Mouse (Mus musculus) stomach, embryonic 16.5 days (tissue): ENCODE measurements at regions not wholly inside any gene's neighbourhood (a gene's known extent, or its start where the extent isn't known, plus 50 kb on each side); places are given as distances from the start of the nearest gene placed in this dataset.

Experiments
- ATAC-seq: fragments of 200-750 bp; cut with Nextera tagmentation; 2 replicates; pipeline ENCODE4 v1.8.0; 2017; ENCODE audit warnings: moderate number of reproducible peaks, moderate TSS enrichment; ENCODE audit not compliant: insufficient read depth, low FRiP score
- H3K27ac ChIP-seq: fragments of 300-500 bp; sonication (generic); 2 replicates; pipeline ENCODE4 v1.5.1; 2014; ENCODE audit warnings: low read length
- H3K27me3 ChIP-seq: fragments of 300-500 bp; sonication (generic); 2 replicates; pipeline ENCODE4 v1.6.1; 2014; ENCODE audit warnings: low read length, control low read depth, mixed read lengths; ENCODE audit not compliant: control insufficient read depth, insufficient read depth
- H3K36me3 ChIP-seq: fragments of 300-500 bp; sonication (generic); 2 replicates; pipeline ENCODE4 v1.6.1; 2014; ENCODE audit warnings: low read length; ENCODE audit not compliant: control insufficient read depth, insufficient read depth
- H3K4me1 ChIP-seq: fragments of 300-500 bp; sonication (generic); 2 replicates; pipeline ENCODE4 v1.6.1; 2014; ENCODE audit warnings: low read length, control low read depth, mixed read lengths; ENCODE audit not compliant: control insufficient read depth, insufficient read depth
- H3K4me2 ChIP-seq: fragments of 300-500 bp; sonication (generic); 2 replicates; pipeline ENCODE4 v1.6.1; 2014; ENCODE audit warnings: low read depth, low read length, mixed read lengths
- H3K4me3 ChIP-seq: fragments of 300-500 bp; sonication (generic); replicated peaks from 2 replicates; pipeline ENCODE4 v1.5.1; 2014; ENCODE audit warnings: mild to moderate bottlenecking, low read length
- H3K9ac ChIP-seq: fragments of 300-500 bp; sonication (generic); 2 replicates; pipeline ENCODE4 v1.6.1; 2014; ENCODE audit warnings: low read length
- H3K9me3 ChIP-seq: fragments of 300-500 bp; sonication (generic); replicated peaks from 2 replicates; pipeline ENCODE4 v1.6.1; 2016; ENCODE audit warnings: low read length, control low read depth; ENCODE audit not compliant: control insufficient read depth
- WGBS: fragments of 180-500 bp; shearing (Covaris S2); extraction: QIAGEN DNeasy Blood & Tissue Kit; methylation state at CpG from one replicate; pipeline ENCODE4 v1.1.7; 2014; 5-methylcytosine and 5-hydroxymethylcytosine counted together

DNA sequence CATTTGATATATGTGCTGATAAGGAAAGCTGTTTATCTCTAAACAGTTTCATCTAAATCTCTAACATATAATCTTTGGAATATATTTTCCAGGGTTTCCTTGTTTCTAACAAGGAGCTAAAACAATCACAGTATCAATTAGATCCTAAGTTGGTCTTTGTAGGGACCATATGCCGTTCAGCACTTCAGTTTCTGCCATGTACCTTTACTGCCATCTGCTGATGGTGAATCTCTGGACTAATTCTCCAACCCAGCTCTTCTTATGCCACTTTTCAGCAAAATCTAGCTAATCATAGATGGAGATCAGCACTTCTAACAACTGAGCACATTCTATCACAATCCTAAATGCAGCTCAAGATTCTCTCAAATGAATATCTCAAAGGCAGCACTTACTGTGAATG lies 370.5 kb downstream of the Phf3 start:
- H3K4me3 ChIP-seq = no peak overlapping the region
- no peak overlapping the region for H3K27ac ChIP-seq
- no peaks in the 10 kb centered on the region for H3K9me3 ChIP-seq
- H3K9ac ChIP-seq = no peak overlapping the region
- H3K27me3 ChIP-seq = no peaks in the 10 kb centered on the region
- no peaks in the 10 kb centered on the region for H3K36me3 ChIP-seq
- H3K4me2 ChIP-seq = no peak overlapping the region
- no peaks in the 10 kb centered on the region for H3K4me1 ChIP-seq
- whole genome bisulfite sequencing = 22% methylated on average over 1 of the region's 1 CpGs
- ATAC-seq = no peak

DNA sequence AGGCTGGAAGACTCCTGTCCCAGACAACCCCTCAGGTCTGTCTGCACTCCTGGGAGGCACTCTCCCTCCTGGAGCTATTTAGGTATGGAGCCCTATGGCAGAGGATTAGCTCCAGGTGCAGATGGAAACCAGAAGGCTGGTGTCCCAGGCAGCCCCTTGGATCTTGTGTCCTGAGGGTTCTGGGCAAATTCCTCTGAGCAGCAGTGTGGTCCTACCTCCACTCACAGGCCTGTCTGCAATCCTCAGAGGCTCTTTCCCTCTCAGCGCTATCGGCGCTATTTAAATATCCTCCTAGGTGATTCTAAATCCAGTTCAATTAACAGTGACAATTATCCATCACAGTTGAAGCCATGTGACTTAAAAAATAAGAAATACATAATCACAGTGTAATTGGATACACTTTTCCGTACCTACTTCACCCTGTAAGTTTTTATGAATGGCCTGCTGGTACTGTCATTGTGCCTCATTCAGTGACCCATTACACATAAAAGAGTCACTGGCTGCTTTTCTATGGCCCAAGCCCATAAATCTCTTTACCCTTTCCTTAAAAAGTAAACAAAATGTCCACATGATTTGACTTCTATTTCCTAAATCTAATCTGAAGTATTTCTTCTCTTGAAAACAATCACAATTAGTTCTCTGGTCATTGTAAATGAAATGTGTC lies 413.3 kb downstream of the Phf3 start:
- H3K36me3 ChIP-seq = no peaks in the 10 kb centered on the region
- no peaks in the 10 kb centered on the region for H3K9me3 ChIP-seq
- ATAC-seq = no peak
- 87% methylated on average over 4 of the region's 4 CpGs for WGBS
- no peaks in the 10 kb centered on the region for H3K4me1 ChIP-seq
- no peak overlapping the region for H3K4me3 ChIP-seq
- no peak overlapping the region for H3K4me2 ChIP-seq
- no peak overlapping the region for H3K9ac ChIP-seq
- H3K27me3 ChIP-seq = no peaks in the 10 kb centered on the region
- no peak overlapping the region for H3K27ac ChIP-seq

DNA sequence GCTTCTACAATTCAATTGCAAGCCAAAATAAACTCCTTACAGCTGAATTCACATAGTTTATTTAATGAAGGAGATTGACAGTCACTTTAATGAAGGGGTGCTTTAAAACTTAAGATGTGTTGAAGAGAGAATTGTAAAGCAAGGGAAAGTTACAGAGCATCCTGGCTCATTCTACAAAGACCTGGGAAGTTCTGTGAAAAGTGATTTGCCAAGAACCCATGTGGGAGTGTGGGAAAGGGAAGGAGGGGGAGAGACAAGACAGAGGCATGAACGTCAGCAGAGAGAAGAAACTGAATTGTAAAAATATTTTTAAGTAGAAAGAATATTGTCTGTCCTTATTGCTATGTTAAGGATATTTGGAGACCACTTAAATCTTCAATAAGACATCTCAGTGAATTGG lies 435.8 kb downstream of the Phf3 start:
- H3K36me3 ChIP-seq = no peaks in the 10 kb centered on the region
- WGBS = 37% methylated on average over 1 of the region's 1 CpGs
- H3K27me3 ChIP-seq = no peaks in the 10 kb centered on the region
- no peak overlapping the region for H3K4me2 ChIP-seq
- H3K27ac ChIP-seq = no peak overlapping the region
- no peak for ATAC-seq
- no peak overlapping the region for H3K9ac ChIP-seq
- no peaks in the 10 kb centered on the region for H3K4me1 ChIP-seq
- no peak overlapping the region for H3K4me3 ChIP-seq
- no peaks in the 10 kb centered on the region for H3K9me3 ChIP-seq

DNA sequence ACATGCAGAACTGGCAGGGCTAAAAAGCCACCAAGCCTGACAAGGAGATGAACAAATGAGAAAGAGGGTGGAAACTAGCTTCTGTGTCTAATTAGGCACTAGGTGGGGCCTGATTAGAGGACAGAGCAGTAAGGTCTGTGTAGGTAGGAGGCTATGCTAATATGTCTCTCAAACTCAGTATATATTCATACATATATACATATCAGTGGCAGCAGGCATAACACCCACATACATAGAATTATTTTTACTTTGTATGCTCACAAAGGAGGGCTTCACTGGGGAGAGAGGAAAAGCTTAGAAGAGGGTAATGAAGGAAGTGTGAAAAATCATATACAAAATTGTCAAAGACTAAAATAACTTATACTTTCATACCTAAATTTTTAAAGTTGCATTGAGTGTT lies 457.1 kb downstream of the Phf3 start:
- H3K36me3 ChIP-seq = no peaks in the 10 kb centered on the region

DNA sequence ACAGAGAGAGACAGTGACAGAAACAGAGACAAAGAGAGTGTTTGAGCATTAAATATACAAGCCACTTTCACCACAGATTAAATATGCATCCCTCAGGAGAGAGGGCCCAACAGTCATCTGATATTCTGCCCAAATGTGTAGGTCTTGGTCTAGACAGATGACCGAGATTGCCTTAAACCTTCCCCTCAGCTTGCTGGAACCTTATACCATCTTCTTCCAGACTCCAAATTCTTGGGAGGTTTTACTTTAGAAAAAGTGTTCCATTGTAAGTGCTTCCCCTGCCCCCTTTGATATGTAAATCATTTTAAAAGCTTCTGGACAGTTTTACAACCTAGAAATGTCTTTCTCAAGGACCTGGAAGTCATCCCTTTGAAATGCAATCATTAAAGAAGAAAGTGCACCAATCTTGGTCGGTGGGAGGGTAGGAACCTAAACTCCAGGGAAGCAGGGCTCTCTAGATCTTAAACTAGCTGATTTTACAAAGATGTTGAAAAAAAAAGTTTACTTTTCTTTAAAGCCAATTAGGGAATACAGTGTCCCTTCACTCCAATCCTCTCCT lies 458.8 kb downstream of the Phf3 start:
- no peak overlapping the region for H3K9ac ChIP-seq
- no peak overlapping the region for H3K27ac ChIP-seq
- no peaks in the 10 kb centered on the region for H3K9me3 ChIP-seq
- WGBS = 28% methylated on average over 2 of the region's 2 CpGs
- H3K4me1 ChIP-seq = no peaks in the 10 kb centered on the region
- H3K4me3 ChIP-seq = no peak overlapping the region
- no peaks in the 10 kb centered on the region for H3K36me3 ChIP-seq
- H3K4me2 ChIP-seq = no peak overlapping the region
- no peak for ATAC-seq
- H3K27me3 ChIP-seq = no peaks in the 10 kb centered on the region

More for the DNA sequence above, 457.1 kb downstream of the Phf3 start:
- H3K4me1 ChIP-seq = no peaks in the 10 kb centered on the region
- H3K4me3 ChIP-seq = no peak overlapping the region
- H3K9me3 ChIP-seq = no peaks in the 10 kb centered on the region
- H3K27me3 ChIP-seq = no peaks in the 10 kb centered on the region
- ATAC-seq = no peak
- H3K27ac ChIP-seq = no peak overlapping the region
- H3K9ac ChIP-seq = no peak overlapping the region
- no peak overlapping the region for H3K4me2 ChIP-seq
